Mouse (Mus musculus): ENCODE data around the gene Gpr137. TPM values are rescaled to one million over a fixed set of nuclear protein-coding genes. Genes with fewer than 3 reads are reported as not detected.
"Not testable (repeated sequence)": the region's sequence is repeated elsewhere in the genome, so short reads cannot be mapped to it uniquely, and the experiment has no call there.

The Gpr137 gene
- polyA plus RNA-seq (2015; fragmentation: Nextera tagmentation; extraction: Ambion mirVana), result 20.0 and 20.9 TPM in 2 replicates

- peak within 1 kb of the TSS; percentile 96 for H3K4me2 ChIP-seq (replicated peaks; ENCODE audit: low read depth)
- peaks cover 3% of the 10 kb centered on the region; the same call in 1 of the 2 replicates for H3K36me3 ChIP-seq (ENCODE audit: control insufficient read depth, insufficient read depth)
- TF ChIP-seq CTCF (IDR thresholded peaks at IDR 0.05; ENCODE audit: low read depth), result peak; percentile 30; the same call in 1 of the 2 replicates
- H3K9me3 ChIP-seq (ENCODE audit: control insufficient read depth), result no peaks in the 10 kb centered on the region
- peak within 1 kb of the TSS; percentile 96 for H3K27ac ChIP-seq (ENCODE audit: low read depth, low read length)
- H3K9ac ChIP-seq (ENCODE audit: low read depth, low read length), result peak within 1 kb of the TSS; percentile 57
- H3K4me1 ChIP-seq (replicated peaks; ENCODE audit: control insufficient read depth, insufficient read depth, low read length), result no peaks in the 10 kb centered on the region
- H3K27me3 ChIP-seq (replicated peaks; ENCODE audit: control insufficient read depth, insufficient read depth, low read length), result no peaks in the 10 kb centered on the region
- WGBS, result under 1% methylated on average over 27 of the region's 27 CpGs
- peak within 1 kb of the TSS; percentile 94 for H3K4me3 ChIP-seq (ENCODE audit: low read depth, low read length)
- ATAC-seq, result peak; percentile 85
Measured at GRCm38 (mm10) chr19:6942249-6942691, at the start of gene Gpr137. Gene Gpr137, minus strand, starts transcription at chr19:6942480.

GRCm38 (mm10) chr19:6991166-6991565 lies 48.9 kb upstream of the Gpr137 start:
- not testable (repeated sequence) for H3K27ac ChIP-seq (ENCODE audit: low read depth, low read length); H3K9ac ChIP-seq (ENCODE audit: low read depth, low read length); H3K9me3 ChIP-seq (ENCODE audit: control insufficient read depth); H3K4me3 ChIP-seq (ENCODE audit: low read depth, low read length); H3K4me1 ChIP-seq (replicated peaks; ENCODE audit: control insufficient read depth, insufficient read depth, low read length); H3K27me3 ChIP-seq (replicated peaks; ENCODE audit: control insufficient read depth, insufficient read depth, low read length); ATAC-seq; H3K36me3 ChIP-seq (ENCODE audit: control insufficient read depth, insufficient read depth)
- peak overlapping the region; percentile 94; the same call in 1 of the 2 replicates for H3K4me2 ChIP-seq (replicated peaks; ENCODE audit: low read depth)
- WGBS, result 94% methylated on average over 6 of the region's 6 CpGs

GRCm38 (mm10) chr19:6990712-6991111 lies 48.4 kb upstream of the Gpr137 start:
- no peaks in the 10 kb centered on the region for H3K9me3 ChIP-seq (ENCODE audit: control insufficient read depth)
- ATAC-seq, result no peak
- H3K27ac ChIP-seq (ENCODE audit: low read depth, low read length), result no peak overlapping the region
- H3K4me1 ChIP-seq (replicated peaks; ENCODE audit: control insufficient read depth, insufficient read depth, low read length), result peaks cover 6% of the 10 kb centered on the region; the same call in 1 of the 2 replicates
- H3K9ac ChIP-seq (ENCODE audit: low read depth, low read length), result no peak overlapping the region
- H3K36me3 ChIP-seq (ENCODE audit: control insufficient read depth, insufficient read depth), result 0 out of 2 replicates have a peak, but pooled peaks cover 4% of the 10 kb centered on the region
- WGBS, result 85% methylated on average over 6 of the region's 6 CpGs
- H3K27me3 ChIP-seq (replicated peaks; ENCODE audit: control insufficient read depth, insufficient read depth, low read length), result no peaks in the 10 kb centered on the region
- no peak overlapping the region for H3K4me3 ChIP-seq (ENCODE audit: low read depth, low read length)
- no peak overlapping the region for H3K4me2 ChIP-seq (replicated peaks; ENCODE audit: low read depth)
- TF ChIP-seq CTCF (IDR thresholded peaks at IDR 0.05; ENCODE audit: low read depth), result no peak

- ATAC-seq, result no peak
Measured at GRCm38 (mm10) chr19:6989251-6989650, 47.0 kb upstream of the Gpr137 start.

GRCm38 (mm10) chr19:6987904-6988285 lies 45.6 kb upstream of the Gpr137 start:
- 2% methylated on average over 8 of the region's 8 CpGs for WGBS
- H3K4me2 ChIP-seq (replicated peaks; ENCODE audit: low read depth), result peak overlapping the region; percentile 95
- peak overlapping the region; percentile 80 for H3K27ac ChIP-seq (ENCODE audit: low read depth, low read length)
- peaks cover 10% of the 10 kb centered on the region; the same call in 1 of the 2 replicates for H3K36me3 ChIP-seq (ENCODE audit: control insufficient read depth, insufficient read depth)
- H3K9ac ChIP-seq (ENCODE audit: low read depth, low read length), result peak overlapping the region; percentile 77
- ATAC-seq, result no peak
- peaks cover 3% of the 10 kb centered on the region; the same call in 1 of the 2 replicates for H3K4me1 ChIP-seq (replicated peaks; ENCODE audit: control insufficient read depth, insufficient read depth, low read length)
- peak overlapping the region; percentile 78 for H3K4me3 ChIP-seq (ENCODE audit: low read depth, low read length)
- no peak for TF ChIP-seq CTCF (IDR thresholded peaks at IDR 0.05; ENCODE audit: low read depth)
- H3K27me3 ChIP-seq (replicated peaks; ENCODE audit: control insufficient read depth, insufficient read depth, low read length), result no peaks in the 10 kb centered on the region
- no peaks in the 10 kb centered on the region for H3K9me3 ChIP-seq (ENCODE audit: control insufficient read depth)

More at GRCm38 (mm10) chr19:6989251-6989650, 47.0 kb upstream of the Gpr137 start:
- H3K9me3 ChIP-seq (ENCODE audit: control insufficient read depth), result no peaks in the 10 kb centered on the region
- H3K4me2 ChIP-seq (replicated peaks; ENCODE audit: low read depth), result no peak overlapping the region
- H3K9ac ChIP-seq (ENCODE audit: low read depth, low read length), result no peak overlapping the region
- no peak overlapping the region for H3K27ac ChIP-seq (ENCODE audit: low read depth, low read length)
- no peak overlapping the region for H3K4me3 ChIP-seq (ENCODE audit: low read depth, low read length)
- H3K27me3 ChIP-seq (replicated peaks; ENCODE audit: control insufficient read depth, insufficient read depth, low read length), result no peaks in the 10 kb centered on the region
- H3K4me1 ChIP-seq (replicated peaks; ENCODE audit: control insufficient read depth, insufficient read depth, low read length), result peaks cover 6% of the 10 kb centered on the region; the same call in 1 of the 2 replicates
- TF ChIP-seq CTCF (IDR thresholded peaks at IDR 0.05; ENCODE audit: low read depth), result no peak
- peaks cover 6% of the 10 kb centered on the region; the same call in 1 of the 2 replicates for H3K36me3 ChIP-seq (ENCODE audit: control insufficient read depth, insufficient read depth)
- 87% methylated on average over 8 of the region's 8 CpGs for WGBS

- Histone ChIP-seq H3K36me3 (ENCODE audit: control insufficient read depth, insufficient read depth) (peaks cover 10% of the 10 kb centered on the region; the same call in 1 of the 2 replicates), H3K4me1 (replicated peaks; ENCODE audit: control insufficient read depth, insufficient read depth, low read length) (0 out of 2 replicates have a peak, but pooled peaks cover 2% of the 10 kb centered on the region), H3K27me3 (replicated peaks; ENCODE audit: control insufficient read depth, insufficient read depth, low read length) (no peaks in the 10 kb centered on the region), H3K9me3 (ENCODE audit: control insufficient read depth) (no peaks in the 10 kb centered on the region), H3K4me3 (ENCODE audit: low read depth, low read length) (peak within 1 kb of the TSS; percentile 78), H3K27ac (ENCODE audit: low read depth, low read length) (peak within 1 kb of the TSS; percentile 80), H3K9ac (ENCODE audit: low read depth, low read length) (peak within 1 kb of the TSS; percentile 77), H3K4me2 (replicated peaks; ENCODE audit: low read depth) (peak within 1 kb of the TSS; percentile 95)
- 0 out of 2 replicates have a peak, but pooled peaks have one; percentile 1 for TF ChIP-seq CTCF (IDR thresholded peaks at IDR 0.05; ENCODE audit: low read depth)
- WGBS, result under 1% methylated on average over 73 of the region's 85 CpGs
- peak; percentile 33 for ATAC-seq
Measured at GRCm38 (mm10) chr19:6987061-6987903, 45.0 kb upstream of the Gpr137 start, which contains the start of gene Vegfb. Gene Vegfb, minus strand, starts transcription at chr19:6987651.
